Mouse (Mus musculus) forebrain, embryonic 10.5 days (tissue): ENCODE results near the gene Cyp4a30b. TPM values are rescaled to one million over a fixed set of nuclear protein-coding genes. Genes with fewer than 3 reads are reported as not detected.
"Not testable (repeated sequence)": the region's sequence is repeated elsewhere in the genome, so short reads cannot be mapped to it uniquely, and the experiment has no call there.

Source experiments
- DNase-seq: peaks from one replicate; pipeline ENCODE4 v3.0.0-alpha.2; 2017; ENCODE audit warnings: low spot score; ENCODE audit errors: extremely low spot score
- H3K27ac ChIP-seq: fragments of 300-500 bp; sonication (generic); 2 replicates; pipeline ENCODE4 v1.5.1; 2016; ENCODE audit warnings: mild to moderate bottlenecking
- H3K27me3 ChIP-seq: fragments of 300-500 bp; sonication (generic); 2 replicates; pipeline ENCODE4 v1.6.1; 2016; ENCODE audit warnings: mild to moderate bottlenecking; ENCODE audit not compliant: poor library complexity, severe bottlenecking
- H3K36me3 ChIP-seq: fragments of 300-500 bp; sonication (generic); replicated peaks from 2 replicates; pipeline ENCODE4 v1.6.1; 2016; ENCODE audit warnings: mild to moderate bottlenecking, moderate library complexity
- H3K4me1 ChIP-seq: fragments of 300-500 bp; sonication (generic); 2 replicates; pipeline ENCODE4 v1.6.1; 2016
- H3K4me3 ChIP-seq: fragments of 300-500 bp; sonication (generic); 2 replicates; pipeline ENCODE4 v1.5.1; 2016; ENCODE audit warnings: mild to moderate bottlenecking, moderate library complexity
- H3K9me3 ChIP-seq: fragments of 300-500 bp; sonication (generic); 2 replicates; pipeline ENCODE4 v1.6.1; 2016; ENCODE audit warnings: mild to moderate bottlenecking, moderate library complexity
- WGBS: fragments of 180-500 bp; shearing (Covaris S2); methylation state at CpG from one replicate; pipeline ENCODE4 v1.1.7; 2016; 5-methylcytosine and 5-hydroxymethylcytosine counted together
- polyA plus RNA-seq: library from polyadenylated mRNA; unstranded; fragments of >200 nt; fragmentation: Nextera tagmentation; extraction: Ambion mirVana; gene quantifications from 2 replicates; pipeline ENCODE4 v1.2.1, GENCODE M21; 2016

Cyp4a30b gene
- polyA plus RNA-seq: not detected in 2 replicates

DNA sequence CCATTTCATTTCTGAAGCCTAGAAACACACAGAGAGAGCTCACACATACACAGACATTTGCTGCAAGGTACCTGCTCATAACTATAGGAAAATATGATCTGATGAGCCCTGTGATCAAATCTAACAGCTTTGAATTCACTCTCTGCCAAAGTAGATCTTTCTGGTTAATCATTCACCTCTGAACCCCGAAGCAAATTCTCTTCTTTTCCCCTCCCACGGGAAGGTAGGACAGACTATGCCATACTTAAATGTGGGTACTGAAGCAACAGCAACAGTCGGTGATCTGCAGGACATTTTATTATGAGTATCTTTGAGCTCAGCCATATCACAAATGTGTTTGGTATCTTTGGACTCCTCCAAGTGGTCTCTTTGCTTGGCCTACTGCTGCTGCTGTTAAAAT, at the start of gene Cyp4a30b:
Gene Cyp4a30b (plus strand): TSS at position 301 of the 400 bp plus-strand sequence.
- 77% methylated on average over 3 of the region's 3 CpGs for WGBS

DNA sequence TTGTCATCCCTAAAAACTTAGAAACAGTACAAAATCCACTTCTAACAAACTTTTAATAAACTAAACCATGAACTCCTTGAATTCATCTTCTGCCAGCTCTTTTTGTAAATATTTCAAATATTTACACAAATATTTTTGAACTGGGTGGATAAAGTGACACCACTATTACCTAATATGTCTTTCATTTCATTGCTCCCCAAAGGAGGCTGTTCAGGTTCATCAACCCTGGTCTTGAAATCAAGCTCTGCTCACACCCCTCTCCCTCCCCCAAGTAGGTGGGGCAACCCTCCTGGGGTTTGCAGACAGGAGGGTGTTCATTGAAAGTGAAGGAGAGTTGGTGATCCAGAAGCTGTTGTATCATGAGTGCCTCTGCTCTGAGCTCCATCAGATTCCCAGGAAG, 41.1 kb upstream of the Cyp4a30b start, which contains the start of gene Cyp4a12b:
Gene Cyp4a12b (plus strand): TSS at position 301 of the 400 bp plus-strand sequence.
- H3K9me3 ChIP-seq, H3K27me3 ChIP-seq, DNase-seq, H3K36me3 ChIP-seq, H3K4me1 ChIP-seq, H3K4me3 ChIP-seq, H3K27ac ChIP-seq: not testable (repeated sequence)

More for the DNA sequence above, at the start of gene Cyp4a30b:
- DNase-seq: no peak
- no peaks in the 10 kb centered on the region for H3K36me3 ChIP-seq
- H3K27ac ChIP-seq: no peak within 1 kb of the TSS
- H3K4me1 ChIP-seq: no peaks in the 10 kb centered on the region
- no peak within 1 kb of the TSS for H3K4me3 ChIP-seq
- no peaks in the 10 kb centered on the region for H3K9me3 ChIP-seq
- H3K27me3 ChIP-seq: no peaks in the 10 kb centered on the region

DNA sequence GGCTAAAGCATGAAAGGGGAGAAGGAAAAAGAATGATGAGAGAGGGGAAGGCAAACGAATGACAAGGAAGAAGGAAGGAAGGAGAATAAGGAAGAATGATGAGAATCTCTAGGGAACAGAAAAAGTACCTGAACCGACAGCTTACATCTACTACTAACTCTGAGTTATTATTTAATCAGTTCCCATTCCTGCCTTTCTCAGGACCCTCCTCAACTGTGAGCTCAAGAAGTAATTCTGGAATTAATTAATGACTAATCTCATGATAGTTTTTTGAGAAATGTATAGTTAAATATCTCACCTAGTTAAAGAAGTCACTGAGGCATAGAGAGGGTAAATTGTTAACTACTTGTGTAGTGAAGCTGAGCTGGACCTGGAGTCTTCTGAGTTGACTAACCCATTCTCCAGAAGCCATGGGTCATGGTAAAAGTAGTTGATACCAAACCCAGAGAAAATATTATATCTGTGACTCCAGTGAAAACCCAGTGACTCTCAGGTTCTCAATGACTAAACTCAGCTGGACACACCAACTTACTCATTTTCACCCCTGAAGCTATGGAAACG, 1.7 kb upstream of the Cyp4a30b start:
- no peak for DNase-seq
- no peak overlapping the region for H3K4me3 ChIP-seq
- H3K4me1 ChIP-seq: no peaks in the 10 kb centered on the region
- H3K36me3 ChIP-seq: no peaks in the 10 kb centered on the region
- no peaks in the 10 kb centered on the region for H3K9me3 ChIP-seq
- 76% methylated on average over 3 of the region's 3 CpGs for WGBS
- H3K27me3 ChIP-seq: no peaks in the 10 kb centered on the region
- H3K27ac ChIP-seq: no peak overlapping the region

DNA sequence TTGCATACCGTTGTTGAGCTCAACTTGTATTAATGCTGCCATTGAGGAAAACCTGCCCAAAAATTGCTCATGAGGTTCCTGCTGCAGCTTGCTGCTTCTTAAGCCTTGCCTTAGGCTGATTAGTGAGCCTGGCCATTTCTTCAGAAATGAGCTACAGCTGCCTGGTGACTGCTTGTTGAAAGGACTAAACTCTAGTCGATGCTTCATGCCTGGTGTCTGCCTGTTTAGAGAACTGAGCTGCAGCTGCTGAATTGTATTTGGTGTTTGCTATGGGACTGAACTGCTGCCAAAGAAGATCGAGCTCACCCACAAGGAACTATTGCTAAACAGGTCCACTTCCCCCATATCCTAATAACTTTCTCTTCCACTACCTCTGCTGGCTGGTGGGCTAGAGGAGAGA, 21.2 kb downstream of the Cyp4a30b start:
- H3K27ac ChIP-seq, DNase-seq: not testable (repeated sequence)
- WGBS: 84% methylated on average over 3 of the region's 3 CpGs

DNA sequence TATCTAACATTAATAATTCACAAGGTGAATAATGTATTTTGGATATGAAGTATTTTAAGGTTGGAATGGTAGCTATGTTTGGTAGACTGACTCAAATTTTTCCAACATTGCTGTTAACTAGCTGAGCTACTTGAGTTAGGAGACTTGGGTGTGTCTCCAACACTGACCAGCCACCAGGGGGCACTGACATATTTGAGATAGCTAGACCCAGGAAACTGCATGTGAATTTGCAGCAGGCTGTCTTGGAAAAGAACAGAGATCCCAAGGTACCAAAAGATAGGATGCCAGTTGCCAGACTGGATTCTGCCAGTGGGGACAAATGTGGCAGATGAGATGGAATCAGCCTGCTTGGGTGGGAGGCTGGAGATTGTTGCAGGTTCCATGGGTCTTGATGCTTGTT, 23.6 kb downstream of the Cyp4a30b start:
- not testable (repeated sequence) for H3K36me3 ChIP-seq, H3K27ac ChIP-seq, H3K4me3 ChIP-seq, H3K4me1 ChIP-seq, H3K9me3 ChIP-seq, H3K27me3 ChIP-seq, DNase-seq

More for the DNA sequence above, 21.2 kb downstream of the Cyp4a30b start:
- H3K27me3 ChIP-seq, H3K4me3 ChIP-seq, H3K4me1 ChIP-seq, H3K36me3 ChIP-seq, H3K9me3 ChIP-seq: not testable (repeated sequence)

DNA sequence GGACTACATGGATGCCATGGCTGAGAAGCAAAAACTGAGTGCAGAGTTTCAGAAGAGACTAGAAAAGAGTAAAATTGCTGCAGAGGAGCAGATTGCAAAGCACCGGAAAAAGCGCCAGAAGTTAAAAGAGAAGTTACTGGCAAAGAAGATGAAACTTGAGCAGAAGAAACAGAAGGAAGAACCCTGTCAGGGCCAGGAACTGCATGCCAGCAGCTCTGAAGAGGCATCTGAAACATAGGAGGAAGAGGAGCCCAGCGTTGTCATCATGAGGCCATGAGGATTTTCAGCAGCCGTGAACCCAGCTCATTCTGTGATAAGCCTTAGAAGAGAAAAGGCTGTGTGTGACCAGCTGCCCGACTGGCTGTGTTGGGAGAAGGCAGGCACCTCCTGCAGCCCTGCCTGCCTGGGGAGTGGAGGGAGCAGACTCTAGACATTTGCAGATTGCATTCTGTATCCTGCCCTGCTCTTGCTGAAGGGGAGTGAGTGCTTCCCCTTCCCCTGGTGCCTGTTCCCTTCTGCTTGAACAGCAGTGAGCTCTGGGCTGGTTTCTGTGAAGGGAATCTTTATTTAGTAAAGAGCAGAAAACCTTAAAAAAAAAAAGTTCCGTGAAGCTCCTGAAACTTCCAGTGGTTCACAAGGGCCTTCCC, 28.7 kb downstream of the Cyp4a30b start:
- 79% methylated on average over 6 of the region's 6 CpGs for WGBS
- no peaks in the 10 kb centered on the region for H3K4me1 ChIP-seq
- H3K9me3 ChIP-seq: no peaks in the 10 kb centered on the region
- no peak for DNase-seq
- no peak overlapping the region for H3K4me3 ChIP-seq
- no peaks in the 10 kb centered on the region for H3K36me3 ChIP-seq
- H3K27me3 ChIP-seq: no peaks in the 10 kb centered on the region
- no peak overlapping the region for H3K27ac ChIP-seq

DNA sequence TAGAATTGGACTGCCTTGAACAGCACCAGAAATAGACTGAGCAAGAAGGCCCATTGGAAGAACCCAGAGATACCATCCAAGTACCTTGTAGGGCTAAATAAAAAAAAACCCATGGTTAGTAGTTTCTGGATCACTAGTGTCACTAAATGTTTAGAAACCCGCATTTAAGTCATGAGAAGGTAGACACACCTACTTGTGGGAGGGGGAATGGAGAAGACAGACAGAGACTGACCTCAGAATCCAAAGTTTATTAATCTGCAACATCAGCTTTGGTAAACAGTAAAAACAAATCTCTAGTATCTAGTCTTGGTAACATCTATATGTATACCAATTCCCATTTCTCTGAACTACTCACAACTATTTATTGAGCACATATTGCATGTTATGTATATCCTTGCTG, 43.6 kb downstream of the Cyp4a30b start, which contains the start of gene Cyp4a14:
Gene Cyp4a14 (minus strand): TSS at position 142 of the 400 bp plus-strand sequence.
- no peaks in the 10 kb centered on the region for H3K27me3 ChIP-seq
- H3K4me3 ChIP-seq: no peak within 1 kb of the TSS
- no peaks in the 10 kb centered on the region for H3K36me3 ChIP-seq
- no peaks in the 10 kb centered on the region for H3K4me1 ChIP-seq
- H3K9me3 ChIP-seq: no peaks in the 10 kb centered on the region
- H3K27ac ChIP-seq: no peak within 1 kb of the TSS
- no peak for DNase-seq
- 97% methylated on average over 1 of the region's 1 CpGs for WGBS

DNA sequence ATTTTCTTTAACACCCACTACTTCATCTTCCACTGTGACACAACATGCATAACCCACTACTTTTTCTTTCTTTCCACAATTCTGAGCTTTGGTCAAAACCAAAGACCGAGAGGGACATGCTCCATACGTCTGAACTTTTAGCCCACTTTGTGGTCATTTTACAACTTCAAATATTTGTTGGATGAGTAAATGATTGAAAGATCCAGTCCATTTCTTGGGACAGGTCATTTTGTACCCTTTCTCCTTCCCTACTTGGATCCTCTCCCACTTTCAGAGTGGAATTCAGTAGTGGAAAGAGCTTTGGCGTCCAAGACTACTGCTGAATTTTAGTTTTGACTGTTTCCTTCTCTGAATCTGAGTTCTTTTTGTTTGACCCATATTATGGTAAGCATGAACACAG, 45.1 kb downstream of the Cyp4a30b start:
- WGBS: 88% methylated on average over 3 of the region's 3 CpGs
- Histone ChIP-seq H3K27me3 (no peaks in the 10 kb centered on the region), H3K4me1 (no peaks in the 10 kb centered on the region), H3K27ac (no peak overlapping the region), H3K36me3 (no peaks in the 10 kb centered on the region), H3K9me3 (no peaks in the 10 kb centered on the region), H3K4me3 (no peak overlapping the region)
- no peak for DNase-seq

DNA sequence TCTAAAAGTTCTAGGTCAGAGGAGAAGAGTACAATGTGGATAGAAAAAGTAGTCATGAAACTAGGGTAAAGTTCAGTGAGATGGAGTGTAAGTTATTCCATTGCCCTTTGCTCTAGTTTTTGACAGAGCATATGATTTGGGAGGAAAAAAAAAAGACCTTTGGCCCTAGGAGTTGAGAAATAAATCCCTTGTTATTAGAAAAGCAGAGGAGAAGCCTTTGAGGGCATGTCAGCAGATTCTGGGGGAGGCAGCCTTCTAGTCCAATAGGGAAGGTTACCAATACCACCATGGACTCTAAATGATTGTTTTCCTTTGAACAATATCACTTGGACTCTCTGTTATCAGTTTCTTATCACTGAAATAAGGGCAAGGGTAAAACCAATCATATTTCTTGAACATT, 61.6 kb downstream of the Cyp4a30b start:
- not testable (repeated sequence) for H3K4me1 ChIP-seq, H3K27me3 ChIP-seq, H3K4me3 ChIP-seq, DNase-seq, H3K9me3 ChIP-seq, H3K27ac ChIP-seq, H3K36me3 ChIP-seq

DNA sequence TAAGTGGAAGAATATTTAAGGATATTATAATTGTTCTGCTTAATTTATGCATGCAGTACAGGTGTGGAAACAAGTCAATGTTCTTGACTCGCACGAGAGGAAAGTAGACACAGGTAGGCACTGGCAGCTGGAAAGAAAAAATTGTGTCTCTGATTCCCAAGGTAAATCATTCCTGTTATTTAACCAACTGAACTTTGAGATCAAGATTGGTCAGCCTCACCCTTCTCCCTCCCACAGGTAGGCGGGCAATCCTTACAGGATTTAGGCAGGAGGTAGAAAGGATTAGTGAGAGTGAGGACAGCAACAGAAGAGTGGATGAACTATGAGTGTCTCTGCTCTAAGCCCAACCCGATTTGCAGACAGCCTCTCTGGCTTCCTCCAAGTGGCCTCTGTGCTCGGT, 65.6 kb downstream of the Cyp4a30b start, which contains the start of gene Cyp4a10:
Gene Cyp4a10 (plus strand): TSS at position 265 of the 400 bp plus-strand sequence.
- 91% methylated on average over 5 of the region's 5 CpGs for WGBS
- H3K4me3 ChIP-seq, H3K36me3 ChIP-seq, H3K4me1 ChIP-seq, DNase-seq, H3K27me3 ChIP-seq, H3K9me3 ChIP-seq, H3K27ac ChIP-seq: not testable (repeated sequence)

DNA sequence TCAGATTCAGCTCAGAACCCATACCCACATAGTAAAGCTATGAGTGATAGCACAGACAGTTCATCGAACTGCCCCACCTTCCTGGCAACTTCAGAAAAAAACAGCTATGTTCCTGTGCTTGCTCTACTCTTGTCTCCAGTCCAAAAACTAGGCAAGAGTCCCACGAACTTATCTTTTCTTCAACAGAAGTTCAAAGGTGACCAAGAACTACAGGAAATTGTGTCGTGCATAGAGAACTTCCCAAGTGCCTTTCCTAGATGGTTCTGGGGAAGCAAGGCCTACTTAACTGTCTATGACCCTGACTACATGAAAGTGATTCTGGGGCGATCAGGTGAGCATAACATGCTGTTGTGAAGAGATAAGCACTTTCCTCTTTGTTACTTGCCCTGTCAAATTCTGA, 67.0 kb downstream of the Cyp4a30b start:
- Histone ChIP-seq H3K27ac (no peak overlapping the region), H3K36me3 (no peaks in the 10 kb centered on the region), H3K4me1 (0 out of 2 replicates have a peak, but pooled peaks cover 3% of the 10 kb centered on the region), H3K4me3 (no peak overlapping the region), H3K9me3 (no peaks in the 10 kb centered on the region), H3K27me3 (no peaks in the 10 kb centered on the region)
- WGBS: 81% methylated on average over 4 of the region's 4 CpGs
- no peak for DNase-seq
